In the genomic region with DNA sequence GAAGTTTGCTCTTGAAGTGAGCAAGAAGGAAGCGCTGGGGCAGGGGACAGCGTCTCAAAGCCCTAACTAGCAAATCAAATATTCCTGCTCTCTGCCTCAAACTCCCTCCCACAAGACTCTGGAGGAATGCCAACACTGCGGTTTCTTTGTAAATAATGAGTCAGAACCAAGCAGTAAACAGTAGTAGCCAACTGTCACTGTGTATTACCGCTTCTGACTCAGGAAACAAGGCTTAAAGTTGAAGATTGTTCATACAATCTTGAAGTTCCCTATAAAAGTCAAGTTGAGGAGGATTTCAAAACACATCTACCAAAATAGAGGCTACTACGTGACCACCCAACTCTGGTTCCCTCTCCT, we compare ENCODE assay signal across 8 mouse cellular contexts. TPM values are rescaled to one million over a fixed set of nuclear protein-coding genes. Genes with fewer than 3 reads are reported as not detected.
DNase-seq lines count a peak whose midpoint lies in the region; ATAC-seq lines count a peak whose summit lies in the region.

No protein-coding gene starts in this region.

- intact Hi-C loops in left cerebral cortex, postnatal 36 days (cut with DNase I): no loop called here

- no peak overlapping the region for H3K27ac ChIP-seq in embryonic facial prominence, embryonic 14.5 days (replicated peaks; ENCODE audit: low read depth, low read length)

- H3K4me2 ChIP-seq in embryonic facial prominence, embryonic 14.5 days (ENCODE audit: low read depth, low read length): no peak overlapping the region

- H3K27me3 ChIP-seq in embryonic facial prominence, embryonic 14.5 days (replicated peaks; ENCODE audit: control insufficient read depth, insufficient read depth, low read length): no peaks in the 10 kb centered on the region
- peaks cover 7% of the 10 kb centered on the region for H3K27me3 ChIP-seq in megakaryocyte, embryonic 14.5 days (replicated peaks)

- 60% methylated on average over 5 of the region's 5 CpGs for WGBS in embryonic facial prominence, embryonic 14.5 days

- H3K36me3 ChIP-seq in embryonic facial prominence, embryonic 14.5 days (ENCODE audit: control insufficient read depth, insufficient read depth, low read length): no peaks in the 10 kb centered on the region
- peaks cover 2% of the 10 kb centered on the region for H3K36me3 ChIP-seq in megakaryocyte, embryonic 14.5 days (replicated peaks; ENCODE audit: low read length)

- no peak overlapping the region for H3K4me3 ChIP-seq in embryonic facial prominence, embryonic 14.5 days (ENCODE audit: low read depth, low read length)
- H3K4me3 ChIP-seq in megakaryocyte, embryonic 14.5 days (replicated peaks): peak overlapping the region; percentile 42

- ATAC-seq in embryonic facial prominence, embryonic 14.5 days (ENCODE audit: low read depth): peak; percentile 70

- H3K9me3 ChIP-seq in embryonic facial prominence, embryonic 14.5 days (ENCODE audit: control insufficient read depth, low read length): no peaks in the 10 kb centered on the region
- peaks cover 5% of the 10 kb centered on the region; the same call in 1 of the 2 replicates for H3K9me3 ChIP-seq in megakaryocyte, embryonic 14.5 days

- peak; percentile 57 to 59 for DNase-seq in left cerebral cortex, adult 18-20 months (ENCODE audit: low spot score in 2 of 2)
- DNase-seq in left cerebral cortex, postnatal 36 days (ENCODE audit: low spot score in 2 of 2): no peak
- peak; percentile 95 for DNase-seq in Muller cell, postnatal 12 days (ENCODE audit: inconsistent ontology term)
- peak; percentile 64 for DNase-seq in embryonic facial prominence, embryonic 14.5 days (ENCODE audit: low spot score)
- DNase-seq in kidney, postnatal 14 days: peak; percentile 79
- no peak for DNase-seq in spleen, adult 12 weeks (ENCODE audit: low spot score)
- DNase-seq in spleen, postnatal 36 days (ENCODE audit: low spot score in 2 of 2): no peak

- H3K9ac ChIP-seq in embryonic facial prominence, embryonic 14.5 days (ENCODE audit: low read depth, low read length): no peak overlapping the region

- peaks cover 2% of the 10 kb centered on the region for H3K4me1 ChIP-seq in embryonic facial prominence, embryonic 14.5 days (ENCODE audit: control insufficient read depth, insufficient read depth, low read length)
- H3K4me1 ChIP-seq in megakaryocyte, embryonic 14.5 days: peaks cover 78% of the 10 kb centered on the region

RNA-seq across cellular contexts. Expression of a gene that starts 5.7 kb away (rescaled TPM):
- 100 to 1,000 TPM; 748 to 757 TPM for total RNA-seq in left cerebral cortex, adult 18-20 months (2021)
- 100 to 1,000 TPM; 745 to 751 TPM for total RNA-seq in left cerebral cortex, postnatal 36 days (2021)
- polyA plus RNA-seq in embryonic facial prominence, embryonic 14.5 days (2014; fragmentation: Nextera tagmentation; extraction: Ambion mirVana): 630 and 649 TPM in 2 replicates
- 98.4 and 228 TPM in 2 replicates for polyA plus RNA-seq in megakaryocyte, embryonic 14.5 days (2012; ENCODE audit: insufficient read depth, low replicate concordance)

RNA-seq across cellular contexts. Expression of a gene that starts 35.8 kb away (rescaled TPM):
- 1 to 10 TPM; 1.1 to 1.7 TPM for total RNA-seq in left cerebral cortex, adult 18-20 months (2021)
- 1 to 10 TPM; 1.6 to 2.3 TPM for total RNA-seq in left cerebral cortex, postnatal 36 days (2021)
- polyA plus RNA-seq in embryonic facial prominence, embryonic 14.5 days (2014; fragmentation: Nextera tagmentation; extraction: Ambion mirVana): 1.5 and 1.6 TPM in 2 replicates
- 1.1 TPM in 1 of 2 replicates, not detected in the other for polyA plus RNA-seq in megakaryocyte, embryonic 14.5 days (2012; ENCODE audit: insufficient read depth, low replicate concordance)

RNA-seq across cellular contexts. Expression of a gene that starts 42.6 kb away (rescaled TPM):
- total RNA-seq in left cerebral cortex, adult 18-20 months (2021): 100 to 1,000 TPM; 150 to 156 TPM
- 100 to 1,000 TPM; 139 to 150 TPM for total RNA-seq in left cerebral cortex, postnatal 36 days (2021)
- 200 and 220 TPM in 2 replicates for polyA plus RNA-seq in embryonic facial prominence, embryonic 14.5 days (2014; fragmentation: Nextera tagmentation; extraction: Ambion mirVana)
- polyA plus RNA-seq in megakaryocyte, embryonic 14.5 days (2012; ENCODE audit: insufficient read depth, low replicate concordance): 28.0 and 142 TPM in 2 replicates

Comparison
In these comparisons a context has a peak if more than half of its experiments do, and no peak if none do; other contexts are left out.
1. DNase-seq: peak in left cerebral cortex, adult 18-20 months (2 of 2), Muller cell, postnatal 12 days (single experiment), embryonic facial prominence, embryonic 14.5 days (single experiment) and kidney, postnatal 14 days (single experiment); none in left cerebral cortex, postnatal 36 days (0 of 2), spleen, adult 12 weeks (single experiment) and spleen, postnatal 36 days (0 of 2).